Mouse (Mus musculus): ENCODE data around the gene Zfp706.

The Zfp706 gene

DNA sequence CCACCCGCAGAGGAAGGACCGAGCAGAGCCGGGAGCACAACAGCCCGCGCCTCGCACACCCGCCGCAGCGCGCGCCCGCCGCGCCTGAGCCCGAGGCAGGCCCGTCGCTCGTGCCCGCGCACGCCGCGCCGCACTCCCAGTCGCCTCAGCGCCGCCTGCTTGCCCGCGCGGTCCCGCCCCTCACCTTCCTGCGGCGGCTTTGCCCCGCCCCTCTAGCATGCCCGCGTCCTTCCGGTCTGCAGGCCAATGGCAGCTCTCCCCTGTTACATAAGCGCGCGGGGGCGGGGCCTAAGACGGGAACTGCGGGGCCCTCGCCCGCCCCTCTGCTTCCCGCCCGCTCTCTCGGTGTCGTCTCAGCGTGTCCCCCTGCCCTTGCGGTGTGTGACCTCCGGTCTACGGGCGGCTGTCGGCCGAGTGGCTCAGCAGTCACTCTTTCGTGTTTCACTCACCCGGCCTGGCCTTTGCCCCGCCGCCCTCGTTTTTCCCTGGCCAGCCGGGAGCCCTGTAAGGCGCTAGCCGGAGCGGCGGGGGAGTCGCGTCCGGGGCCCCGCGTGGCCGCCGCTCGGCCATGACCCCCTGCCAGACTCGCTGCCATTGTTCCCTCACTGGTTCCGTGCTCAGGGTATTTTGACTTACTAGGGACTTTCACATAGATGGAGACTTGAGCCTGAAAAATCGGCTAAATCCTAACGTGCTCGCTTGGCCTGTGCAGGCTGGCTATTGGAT lies at the start of gene Zfp706:
Gene Zfp706, minus strand, starts transcription at position 541 of the 726 bp plus-strand sequence.
- peak; percentile 100 for DNase-seq

GRCm38 (mm10) chr15:37054582-37054981 lies 47.0 kb upstream of the Zfp706 start:
- peak; percentile 42 for DNase-seq

DNA sequence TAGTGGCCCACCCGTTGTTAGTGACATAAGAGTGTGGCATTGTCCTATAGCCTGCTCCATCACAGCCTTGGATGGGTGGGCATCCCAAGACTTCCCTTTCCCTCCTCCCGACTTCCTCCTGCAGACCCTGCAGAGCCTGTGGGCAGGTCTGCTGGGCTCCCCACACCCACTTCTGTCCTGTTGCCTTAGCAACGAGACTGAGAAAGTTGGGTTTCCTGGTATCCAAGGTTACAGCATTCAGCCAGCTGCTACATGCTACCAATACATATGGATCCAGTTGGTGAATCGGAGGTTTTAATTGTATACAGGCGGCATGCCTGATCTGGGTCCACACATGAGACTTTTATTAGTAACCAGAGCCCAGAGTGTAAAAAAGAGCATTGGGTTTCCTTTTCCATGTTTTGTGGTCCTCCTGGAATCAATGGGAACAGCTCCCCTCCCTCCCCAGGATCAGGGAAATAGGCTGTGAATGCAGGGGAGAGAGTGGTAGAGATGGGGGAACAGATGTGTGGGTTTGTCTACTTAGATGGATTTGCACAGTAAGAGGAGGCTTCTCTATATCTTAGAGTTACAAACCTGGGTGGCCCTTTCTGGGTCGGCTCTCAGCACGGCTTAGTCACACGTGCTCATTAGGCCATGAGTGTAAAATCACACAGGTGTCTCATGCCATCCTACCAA lies 45.7 kb upstream of the Zfp706 start:
- DNase-seq = no peak

DNA sequence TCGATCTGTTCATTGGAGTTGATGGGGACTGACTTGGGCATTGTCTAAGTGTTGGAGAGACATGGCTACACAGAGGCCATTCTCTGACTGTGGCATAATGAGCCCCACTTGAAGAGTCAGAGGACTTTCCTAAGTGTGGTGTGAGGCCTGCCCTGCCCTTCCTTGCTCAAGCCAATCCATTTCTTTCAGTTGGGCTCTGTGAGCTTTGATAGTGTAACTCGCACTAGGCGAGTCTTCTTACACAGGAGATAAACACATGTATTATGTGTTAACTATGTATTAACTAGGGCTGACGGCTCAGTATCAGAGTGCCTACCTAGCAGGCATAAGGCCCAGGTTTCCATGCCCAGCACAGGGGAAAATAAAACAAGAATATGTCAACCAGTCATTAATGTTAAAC lies 39.8 kb upstream of the Zfp706 start:
- no peak for DNase-seq

DNA sequence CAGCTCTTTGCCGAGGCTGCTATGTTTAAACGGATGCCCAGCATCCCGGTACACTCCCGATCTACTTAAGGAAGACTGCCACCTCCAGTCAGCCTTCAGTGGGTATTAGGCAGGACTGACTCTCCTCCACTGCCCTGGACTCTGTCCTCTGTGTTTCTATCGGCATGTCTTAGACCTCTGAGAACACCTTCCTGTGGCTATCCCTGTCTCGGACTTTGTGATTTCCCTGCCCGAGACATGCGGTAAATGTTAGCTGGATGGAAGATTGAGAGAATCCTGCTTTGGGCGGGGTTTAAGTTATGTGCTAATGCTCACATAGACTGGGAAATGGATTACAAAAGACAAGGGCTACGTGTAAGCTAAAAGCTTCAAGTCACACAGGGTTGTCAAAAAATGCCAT lies 39.0 kb upstream of the Zfp706 start:
- no peak for DNase-seq

- no peak for DNase-seq
Observed at GRCm38 (mm10) chr15:37046131-37046530, 38.6 kb upstream of the Zfp706 start.

- DNase-seq = peak; percentile 42
Observed at GRCm38 (mm10) chr15:37045456-37045855, 37.9 kb upstream of the Zfp706 start.

DNA sequence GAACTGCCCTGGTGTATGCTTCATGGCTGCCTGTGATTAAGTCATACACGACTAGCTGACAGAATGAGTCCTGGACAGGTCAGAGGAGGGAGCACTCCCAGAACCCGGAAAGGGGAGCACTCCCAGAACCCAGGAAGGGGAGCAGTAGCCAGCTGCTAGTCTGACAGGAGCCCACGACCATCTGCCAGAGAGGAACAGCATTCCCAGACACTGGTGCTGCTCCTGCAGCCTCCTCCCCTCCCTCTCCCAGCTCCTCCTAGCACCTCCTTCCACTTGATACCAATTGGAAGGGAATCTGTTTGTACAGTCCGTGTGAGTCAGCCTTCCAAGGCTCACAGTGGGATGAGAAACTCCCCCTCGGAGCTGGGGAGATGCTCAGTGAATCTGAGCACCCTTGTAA lies 35.0 kb upstream of the Zfp706 start:
- DNase-seq = no peak

DNA sequence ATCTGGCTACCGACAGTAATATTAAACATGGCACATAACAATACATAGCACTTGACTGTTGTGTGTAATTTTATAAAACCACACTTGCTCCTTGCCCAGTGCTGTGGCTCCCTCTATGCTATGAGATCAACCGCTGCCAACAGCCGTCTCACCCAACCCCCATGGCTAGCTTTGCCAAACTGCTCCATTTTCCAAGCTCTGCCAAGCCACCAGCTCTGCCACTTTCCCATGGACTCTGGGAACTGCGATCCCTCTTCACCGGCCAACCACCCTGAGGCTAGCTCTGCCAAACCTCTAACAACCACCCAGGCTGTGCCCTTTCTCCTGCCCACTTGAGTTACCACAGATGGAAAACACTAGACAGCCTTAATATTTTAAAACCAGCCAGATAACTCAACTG lies 33.6 kb upstream of the Zfp706 start:
- no peak for DNase-seq

DNA sequence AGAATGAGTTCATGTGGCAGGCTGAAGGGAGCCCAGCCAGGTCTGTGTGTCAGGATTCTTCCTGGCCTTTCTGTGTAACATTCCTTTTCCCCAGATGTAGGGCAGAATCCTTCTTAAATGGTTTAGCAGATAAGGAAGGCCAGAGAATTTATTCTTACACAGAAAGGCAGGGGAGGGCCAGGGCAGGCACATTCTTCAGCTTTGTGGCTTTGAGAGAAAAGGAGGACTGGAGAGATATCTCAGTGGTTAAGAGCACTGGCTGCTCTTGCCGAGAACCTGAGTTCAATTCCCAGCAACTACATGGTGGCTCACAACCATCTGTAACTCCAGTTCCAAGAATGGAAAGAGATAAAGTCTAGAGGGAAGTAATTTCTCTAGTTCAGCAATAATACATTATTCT lies 31.1 kb upstream of the Zfp706 start:
- DNase-seq = no peak

GRCm38 (mm10) chr15:37037704-37038103 lies 30.1 kb upstream of the Zfp706 start:
- peak; percentile 45 for DNase-seq

DNA sequence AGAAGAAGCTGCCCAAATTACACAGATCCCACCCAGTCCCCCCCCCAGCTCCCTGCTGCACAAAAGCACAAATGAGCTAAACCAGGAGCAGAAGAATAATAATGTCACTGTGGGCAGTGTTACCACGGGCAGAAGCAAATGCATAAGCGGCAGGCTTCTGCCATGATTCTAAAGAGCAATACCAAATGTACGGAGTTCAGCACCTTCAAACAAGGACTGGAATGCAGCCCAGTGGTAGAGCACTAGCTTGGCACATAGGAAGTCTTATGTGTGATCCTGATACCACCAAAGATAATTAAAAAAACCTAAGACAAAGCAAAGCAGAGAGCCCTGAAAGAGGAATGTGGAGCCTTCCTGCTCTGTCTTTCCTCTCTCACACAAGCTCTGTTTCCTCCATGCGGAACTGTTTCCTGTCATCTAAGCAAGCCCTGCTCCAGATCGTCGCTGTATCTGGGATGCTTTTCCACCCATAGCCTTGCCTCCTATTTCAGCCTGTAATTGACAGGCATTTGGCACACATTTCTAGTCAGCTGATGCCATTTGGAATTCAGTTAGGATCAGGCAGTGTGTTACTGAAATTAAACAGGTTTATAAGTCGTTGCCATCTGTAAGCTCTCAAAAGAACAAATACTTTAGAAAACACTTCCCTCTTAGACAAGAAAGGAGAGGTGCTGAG lies 29.0 kb upstream of the Zfp706 start:
- no peak for DNase-seq

DNA sequence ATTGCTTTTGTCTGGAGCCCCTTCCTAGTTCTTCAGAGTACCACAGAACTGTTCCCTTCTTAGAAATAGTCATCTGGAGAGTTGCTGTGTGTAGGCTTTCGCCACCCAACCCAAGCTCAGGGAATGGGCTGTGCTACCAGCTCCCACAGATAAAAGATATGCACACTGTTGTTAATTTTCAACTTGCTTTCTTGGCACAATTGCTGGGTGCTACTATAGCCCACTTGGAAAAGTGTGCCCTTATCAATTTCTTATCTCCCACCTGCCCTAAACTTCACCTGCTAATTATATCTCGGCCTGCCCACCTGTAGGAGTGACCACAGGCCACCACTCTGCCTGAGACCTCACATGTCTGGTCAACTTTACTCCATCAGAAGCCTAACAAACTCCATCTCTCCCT lies 26.6 kb upstream of the Zfp706 start:
- DNase-seq = no peak

- DNase-seq = no peak
Observed at GRCm38 (mm10) chr15:37033431-37033830, 25.9 kb upstream of the Zfp706 start.

- peak; percentile 16 for DNase-seq
Observed at GRCm38 (mm10) chr15:37031334-37032150, 24.0 kb upstream of the Zfp706 start.

DNA sequence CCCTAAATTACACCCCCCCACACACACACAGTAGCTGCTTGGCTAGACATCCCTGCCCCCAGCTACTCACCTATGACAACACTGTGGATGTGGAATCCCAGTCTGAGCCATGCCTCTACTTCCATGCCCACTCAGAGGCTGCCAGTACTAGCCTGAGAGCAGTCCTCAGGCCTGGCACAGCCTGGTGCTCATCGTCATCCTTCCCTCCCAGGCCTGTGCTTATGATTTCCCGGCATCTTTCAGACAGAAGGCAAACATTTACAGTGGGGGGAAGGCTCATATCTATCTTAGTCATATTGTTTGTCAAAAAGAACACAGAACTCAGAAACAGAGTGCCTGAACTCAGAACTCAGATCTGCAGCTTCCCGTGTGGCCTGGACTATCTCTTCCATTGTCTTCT lies 23.4 kb upstream of the Zfp706 start:
- DNase-seq = no peak

DNA sequence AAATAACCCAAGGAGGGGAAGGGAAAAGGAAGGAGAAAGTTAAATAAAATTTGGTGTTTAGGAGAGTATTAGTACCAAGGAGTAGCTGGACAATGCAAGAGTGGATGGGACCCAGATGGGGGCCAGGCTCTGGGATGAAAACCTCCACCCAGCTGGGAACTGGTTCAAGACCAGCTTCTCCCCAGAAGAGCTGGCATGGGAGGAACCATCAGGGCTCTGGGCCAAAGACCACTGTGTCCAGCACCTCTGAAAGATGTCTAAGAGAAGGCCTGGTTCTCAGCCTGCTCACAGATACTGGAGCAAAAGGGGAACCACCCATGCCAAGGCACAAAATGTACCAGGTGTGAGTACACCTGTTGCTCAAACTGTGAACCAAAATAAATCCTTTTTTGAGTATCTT lies 20.4 kb upstream of the Zfp706 start:
- DNase-seq = no peak

DNA sequence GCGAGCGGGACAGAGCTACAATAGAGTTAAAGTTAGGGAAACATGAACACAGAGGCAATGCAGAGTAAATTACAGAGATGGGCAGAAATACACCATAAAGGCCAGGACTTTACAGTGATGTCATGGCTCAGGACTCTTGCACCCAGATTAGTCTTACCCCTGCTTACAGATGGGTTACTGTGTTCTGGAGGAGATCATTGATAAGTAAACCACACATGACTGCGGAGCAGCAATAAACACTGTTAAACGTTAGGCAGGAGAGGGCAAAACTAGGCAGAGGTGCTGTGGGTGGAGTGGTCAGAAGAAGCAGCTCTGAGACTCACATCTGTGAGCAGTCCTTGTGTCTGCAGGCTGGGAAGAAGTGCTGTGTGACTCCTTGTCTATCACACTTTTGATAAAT lies 18.9 kb upstream of the Zfp706 start:
- DNase-seq = no peak

- DNase-seq = no peak
Observed at GRCm38 (mm10) chr15:37020581-37021245, 13.1 kb upstream of the Zfp706 start.

DNA sequence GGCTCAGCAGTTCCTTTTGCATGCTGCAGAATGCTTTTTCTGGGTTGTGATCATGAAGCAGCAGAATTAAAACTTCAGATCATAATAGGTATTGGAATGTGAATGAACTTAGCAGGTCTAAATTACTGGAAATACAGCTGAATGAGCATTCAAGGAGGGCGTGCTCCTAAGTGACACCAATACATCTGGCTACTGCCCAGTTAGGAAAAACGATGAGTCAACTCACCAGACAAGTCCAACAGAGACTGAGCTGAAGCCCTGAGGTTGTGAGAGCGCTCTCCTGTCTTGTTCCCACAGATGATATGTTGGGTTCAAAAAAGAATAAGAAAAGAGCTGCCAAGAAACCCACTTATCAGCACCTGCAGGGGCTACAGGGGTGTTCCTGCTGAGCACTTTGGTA lies 11.9 kb upstream of the Zfp706 start:
- DNase-seq = no peak

DNA sequence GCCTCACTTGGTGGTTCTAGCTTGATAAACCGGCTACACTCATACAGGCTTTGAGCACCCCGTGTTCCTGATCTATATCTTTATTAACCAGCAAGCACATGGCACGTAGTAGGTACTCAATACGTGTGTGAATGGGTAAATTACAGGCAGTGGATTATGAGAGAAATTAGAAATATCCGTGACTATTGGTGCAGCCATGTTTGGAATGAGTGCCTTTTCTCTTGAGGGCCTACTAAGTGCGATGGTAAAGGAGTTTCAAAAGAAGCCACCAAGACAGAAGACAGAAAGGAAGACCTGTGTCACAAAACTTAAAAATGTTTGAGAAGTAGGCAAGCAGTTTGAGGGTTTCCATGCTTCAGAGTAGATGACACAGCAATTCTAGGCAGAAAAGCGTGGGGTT lies 4.3 kb upstream of the Zfp706 start:
- DNase-seq = no peak

DNA sequence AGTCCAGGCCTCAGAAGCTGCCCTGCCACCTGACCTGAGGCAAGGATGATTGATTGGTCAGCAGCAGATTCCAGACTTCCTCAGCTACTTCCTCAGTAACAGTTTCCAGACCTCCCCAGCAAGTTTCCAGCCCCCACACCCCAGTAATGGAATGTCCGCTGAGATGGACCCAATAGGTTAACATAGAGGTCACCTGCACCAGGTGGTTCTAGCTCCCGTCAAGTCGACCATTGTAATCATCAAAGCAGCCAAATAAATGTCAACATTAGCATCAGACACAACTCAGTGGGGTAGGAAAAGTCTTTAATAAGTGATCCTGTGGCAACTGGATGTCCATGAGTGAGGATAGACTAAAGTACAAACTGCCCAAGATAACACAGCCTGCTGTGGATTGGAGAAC lies 3.7 kb upstream of the Zfp706 start:
- DNase-seq = no peak

- no peak for DNase-seq
Observed at GRCm38 (mm10) chr15:37008546-37008945, 973 bp upstream of the Zfp706 start.

Measured in thymus, postnatal 4 days (tissue).